Mouse (Mus musculus): ENCODE measurements around the gene Mpeg1. TPM values are rescaled to one million over a fixed set of nuclear protein-coding genes. Genes with fewer than 3 reads are reported as not detected.

Gene Mpeg1
- polyA plus RNA-seq, 1 experiment, result 3.6 TPM

GRCm38 (mm10) chr19:12457401-12458066 is 3.0 kb upstream of the Mpeg1 start:
- 73% methylated on average over 12 of the region's 12 CpGs for WGBS
- no peak for DNase-seq
- H3K4me3 ChIP-seq (replicated peaks; ENCODE audit: insufficient read depth, low read depth, low read length), result no peak overlapping the region

GRCm38 (mm10) chr19:12459516-12459915 is 1.1 kb upstream of the Mpeg1 start:
- Histone ChIP-seq H3K4me1 (ENCODE audit: control insufficient read depth, insufficient read depth, low read length) (no peaks in the 10 kb centered on the region), H3K27ac (ENCODE audit: insufficient read depth, low read length) (no peak overlapping the region), H3K4me3 (replicated peaks; ENCODE audit: insufficient read depth, low read depth, low read length) (no peak overlapping the region), H3K27me3 (ENCODE audit: control insufficient read depth, insufficient read depth, low read length) (no peaks in the 10 kb centered on the region)
- no peak for DNase-seq
- whole genome bisulfite sequencing, result 82% methylated on average over 4 of the region's 4 CpGs
- TF ChIP-seq CTCF (IDR thresholded peaks at IDR 0.05; ENCODE audit: borderline replicate concordance, insufficient read depth, low read depth, low read length), result no peak
- no peak for TF ChIP-seq POLR2A (IDR thresholded peaks at IDR 0.05; ENCODE audit: borderline replicate concordance, insufficient read depth, low read length)

More at GRCm38 (mm10) chr19:12457401-12458066, 3.0 kb upstream of the Mpeg1 start:
- no peak for TF ChIP-seq CTCF (IDR thresholded peaks at IDR 0.05; ENCODE audit: borderline replicate concordance, insufficient read depth, low read depth, low read length)
- TF ChIP-seq POLR2A (IDR thresholded peaks at IDR 0.05; ENCODE audit: borderline replicate concordance, insufficient read depth, low read length), result no peak
- no peak overlapping the region for H3K27ac ChIP-seq (ENCODE audit: insufficient read depth, low read length)
- H3K4me1 ChIP-seq (ENCODE audit: control insufficient read depth, insufficient read depth, low read length), result no peaks in the 10 kb centered on the region
- H3K27me3 ChIP-seq (ENCODE audit: control insufficient read depth, insufficient read depth, low read length), result no peaks in the 10 kb centered on the region

GRCm38 (mm10) chr19:12462851-12463721 is 2.5 kb downstream of the Mpeg1 start:
- WGBS, result 71% methylated on average over 7 of the region's 7 CpGs
- Histone ChIP-seq H3K4me3 (replicated peaks; ENCODE audit: insufficient read depth, low read depth, low read length) (no peak overlapping the region), H3K4me1 (ENCODE audit: control insufficient read depth, insufficient read depth, low read length) (no peaks in the 10 kb centered on the region), H3K27ac (ENCODE audit: insufficient read depth, low read length) (no peak overlapping the region), H3K27me3 (ENCODE audit: control insufficient read depth, insufficient read depth, low read length) (no peaks in the 10 kb centered on the region)
- TF ChIP-seq CTCF (IDR thresholded peaks at IDR 0.05; ENCODE audit: borderline replicate concordance, insufficient read depth, low read depth, low read length) (no peak), POLR2A (IDR thresholded peaks at IDR 0.05; ENCODE audit: borderline replicate concordance, insufficient read depth, low read length) (no peak)
- DNase-seq, result no peak

DNA sequence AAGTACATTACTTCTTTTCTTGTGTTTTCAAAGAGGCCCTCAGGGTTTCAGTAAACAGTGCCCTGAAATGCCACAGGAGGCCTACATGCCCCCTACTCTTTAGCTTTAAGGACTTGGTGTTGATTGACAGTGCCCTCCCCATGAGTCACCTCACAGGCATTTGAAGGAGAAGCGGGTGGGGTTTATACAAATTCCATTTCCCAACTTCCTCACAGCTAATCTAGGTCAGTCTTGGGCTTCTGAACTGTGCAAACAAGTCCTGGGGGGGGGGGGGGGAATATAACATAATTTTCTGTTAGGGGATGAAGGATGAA is 3.1 kb downstream of the Mpeg1 start:
- no peak overlapping the region for H3K4me3 ChIP-seq (replicated peaks; ENCODE audit: insufficient read depth, low read depth, low read length)

GRCm38 (mm10) chr19:12464127-12464526 is 3.5 kb downstream of the Mpeg1 start:
- H3K27me3 ChIP-seq (ENCODE audit: control insufficient read depth, insufficient read depth, low read length), result no peaks in the 10 kb centered on the region
- 86% methylated on average over 5 of the region's 5 CpGs for WGBS
- DNase-seq, result no peak

More for the DNA sequence above, 3.1 kb downstream of the Mpeg1 start:
- TF ChIP-seq CTCF (IDR thresholded peaks at IDR 0.05; ENCODE audit: borderline replicate concordance, insufficient read depth, low read depth, low read length) (no peak), POLR2A (IDR thresholded peaks at IDR 0.05; ENCODE audit: borderline replicate concordance, insufficient read depth, low read length) (no peak)
- Histone ChIP-seq H3K27me3 (ENCODE audit: control insufficient read depth, insufficient read depth, low read length) (no peaks in the 10 kb centered on the region), H3K4me1 (ENCODE audit: control insufficient read depth, insufficient read depth, low read length) (no peaks in the 10 kb centered on the region), H3K27ac (ENCODE audit: insufficient read depth, low read length) (no peak overlapping the region)
- WGBS, result 42% methylated on average over 1 of the region's 1 CpGs
- DNase-seq, result no peak

DNA sequence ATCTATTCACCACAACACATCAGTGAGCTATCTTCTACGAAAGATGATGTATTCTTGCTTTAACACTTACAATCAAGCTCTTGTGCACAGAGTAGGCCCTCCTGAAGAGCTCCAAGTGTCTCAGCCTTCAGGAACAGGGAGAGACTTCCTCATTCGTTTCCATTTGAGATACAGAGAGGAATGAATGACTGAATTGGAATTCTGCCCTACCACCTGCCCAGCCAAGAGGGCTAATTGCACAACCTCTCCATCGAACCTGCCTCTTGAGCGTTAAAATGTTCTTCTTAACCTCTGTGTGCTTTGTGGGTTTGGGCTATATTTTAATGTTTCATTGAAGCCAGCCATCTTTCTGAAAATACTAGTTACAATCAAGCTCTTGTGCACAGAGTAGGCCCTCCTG is 4.1 kb downstream of the Mpeg1 start:
- H3K27me3 ChIP-seq (ENCODE audit: control insufficient read depth, insufficient read depth, low read length), result no peaks in the 10 kb centered on the region
- H3K4me1 ChIP-seq (ENCODE audit: control insufficient read depth, insufficient read depth, low read length), result no peaks in the 10 kb centered on the region
- H3K4me3 ChIP-seq (replicated peaks; ENCODE audit: insufficient read depth, low read depth, low read length), result no peak overlapping the region
- WGBS, result 59% methylated on average over 4 of the region's 4 CpGs
- TF ChIP-seq POLR2A (IDR thresholded peaks at IDR 0.05; ENCODE audit: borderline replicate concordance, insufficient read depth, low read length) (no peak), CTCF (IDR thresholded peaks at IDR 0.05; ENCODE audit: borderline replicate concordance, insufficient read depth, low read depth, low read length) (no peak)
- DNase-seq, result no peak
- H3K27ac ChIP-seq (ENCODE audit: insufficient read depth, low read length), result no peak overlapping the region

More at GRCm38 (mm10) chr19:12464127-12464526, 3.5 kb downstream of the Mpeg1 start:
- no peak overlapping the region for H3K27ac ChIP-seq (ENCODE audit: insufficient read depth, low read length)
- H3K4me1 ChIP-seq (ENCODE audit: control insufficient read depth, insufficient read depth, low read length), result no peaks in the 10 kb centered on the region
- no peak for TF ChIP-seq CTCF (IDR thresholded peaks at IDR 0.05; ENCODE audit: borderline replicate concordance, insufficient read depth, low read depth, low read length)
- no peak for TF ChIP-seq POLR2A (IDR thresholded peaks at IDR 0.05; ENCODE audit: borderline replicate concordance, insufficient read depth, low read length)
- H3K4me3 ChIP-seq (replicated peaks; ENCODE audit: insufficient read depth, low read depth, low read length), result no peak overlapping the region

GRCm38 (mm10) chr19:12465530-12466144 is 5.1 kb downstream of the Mpeg1 start:
- DNase-seq, result no peak
- Histone ChIP-seq H3K4me3 (replicated peaks; ENCODE audit: insufficient read depth, low read depth, low read length) (no peak overlapping the region), H3K27ac (ENCODE audit: insufficient read depth, low read length) (no peak overlapping the region), H3K4me1 (ENCODE audit: control insufficient read depth, insufficient read depth, low read length) (no peaks in the 10 kb centered on the region), H3K27me3 (ENCODE audit: control insufficient read depth, insufficient read depth, low read length) (no peaks in the 10 kb centered on the region)
- 89% methylated on average over 10 of the region's 10 CpGs for WGBS
- TF ChIP-seq POLR2A (IDR thresholded peaks at IDR 0.05; ENCODE audit: borderline replicate concordance, insufficient read depth, low read length), result no peak
- TF ChIP-seq CTCF (IDR thresholded peaks at IDR 0.05; ENCODE audit: borderline replicate concordance, insufficient read depth, low read depth, low read length), result no peak

Data from cerebellum, adult 2 months (tissue).